Mouse (Mus musculus) central nervous system, embryonic 14 days (tissue): Measurements from ENCODE around the gene Dstyk. TPM values are rescaled to one million over a fixed set of nuclear protein-coding genes. Genes with fewer than 3 reads are reported as not detected.

Source experiments
- polyA plus RNA-seq: library from polyadenylated mRNA; depleted of rRNA; stranded (reverse); fragments of >200 nt; gene quantifications from 2 replicates; pipeline ENCODE4 v1.2.3, GENCODE M21; 2012; rRNA removed

Gene Dstyk
- polyA plus RNA-seq: 13.2 and 14.1 TPM in 2 replicates

GRCm38 (mm10) chr1:132417319-132418251 is at the start of gene Dstyk:
TSS of gene Dstyk (plus strand) at chr1:132417555.

GRCm38 (mm10) chr1:132390691-132391579 is 26.4 kb upstream of the Dstyk start, which contains the start of gene Tmcc2:
TSS of gene Tmcc2 (minus strand) at chr1:132391281.

GRCm38 (mm10) chr1:132476928-132477691 is 59.8 kb downstream of the Dstyk start, which contains the start of gene Rbbp5:
TSS of gene Rbbp5 (plus strand) at chr1:132477365.

GRCm38 (mm10) chr1:132506058-132506457 is 88.7 kb downstream of the Dstyk start, which contains the start of gene Tmem81:
TSS of gene Tmem81 (plus strand) at chr1:132506230.

Other genes starting within 250 kb of the Dstyk start
- 17.9 and 25.1 TPM in 2 replicates for gene Lemd1, start 226.1 kb upstream of the Dstyk start, polyA plus RNA-seq
- gene AC124108.1, start 226.1 kb upstream of the Dstyk start, polyA plus RNA-seq: 15.0 and 18.1 TPM in 2 replicates
- not detected in 2 replicates for gene Gm10188, start 187.8 kb upstream of the Dstyk start, polyA plus RNA-seq
- 4.6 and 5.0 TPM in 2 replicates for gene Klhdc8a, start 118.9 kb upstream of the Dstyk start, polyA plus RNA-seq
- 19.3 and 19.9 TPM in 2 replicates for gene Nuak2, start 101.4 kb upstream of the Dstyk start, polyA plus RNA-seq
- 42.0 and 45.1 TPM in 2 replicates for gene Tmcc2, start 26.3 kb upstream of the Dstyk start, polyA plus RNA-seq
- 48.7 and 52.2 TPM in 2 replicates for gene Rbbp5, start 59.8 kb downstream of the Dstyk start, polyA plus RNA-seq
- 1.9 and 2.5 TPM in 2 replicates for gene Tmem81, start 88.7 kb downstream of the Dstyk start, polyA plus RNA-seq
- gene Cntn2, start 125.7 kb downstream of the Dstyk start, polyA plus RNA-seq: 75.5 and 115 TPM in 2 replicates